Mouse (Mus musculus) lung, embryonic 16.5 days (tissue): Measurements from ENCODE around the gene Vps29. TPM values are rescaled to one million over a fixed set of nuclear protein-coding genes. Genes with fewer than 3 reads are reported as not detected.

Experiments
- ATAC-seq: fragments of 200-750 bp; cut with Nextera tagmentation; 2 replicates; pipeline ENCODE4 v1.8.0; 2017; ENCODE audit warnings: low read depth, mild to moderate bottlenecking, moderate library complexity
- H3K27ac ChIP-seq: fragments of 300-500 bp; sonication (generic); 2 replicates; pipeline ENCODE4 v1.5.1; 2014; ENCODE audit warnings: mild to moderate bottlenecking, control low read depth, low read length
- H3K27me3 ChIP-seq: fragments of 300-500 bp; sonication (generic); 2 replicates; pipeline ENCODE4 v1.6.1; 2014; ENCODE audit warnings: low read depth, low read length, mixed read lengths; ENCODE audit not compliant: control insufficient read depth, insufficient read depth
- H3K36me3 ChIP-seq: fragments of 300-500 bp; sonication (generic); 2 replicates; pipeline ENCODE4 v1.6.1; 2014; ENCODE audit warnings: low read length; ENCODE audit not compliant: control insufficient read depth, insufficient read depth
- H3K4me1 ChIP-seq: fragments of 300-500 bp; sonication (generic); replicated peaks from 2 replicates; pipeline ENCODE4 v1.6.1; 2014; ENCODE audit warnings: low read length, mixed read lengths; ENCODE audit not compliant: control insufficient read depth, insufficient read depth
- H3K4me2 ChIP-seq: fragments of 300-500 bp; sonication (generic); 2 replicates; pipeline ENCODE4 v1.6.1; 2014; ENCODE audit warnings: low read depth, low read length, control low read depth
- H3K4me3 ChIP-seq: fragments of 300-500 bp; sonication (generic); 2 replicates; pipeline ENCODE4 v1.5.1; 2014; ENCODE audit warnings: mild to moderate bottlenecking, low read length, control low read depth
- H3K9ac ChIP-seq: fragments of 300-500 bp; sonication (generic); 2 replicates; pipeline ENCODE4 v1.6.1; 2014; ENCODE audit warnings: low read length, control low read depth
- H3K9me3 ChIP-seq: fragments of 300-500 bp; sonication (generic); 2 replicates; pipeline ENCODE4 v1.6.1; 2016; ENCODE audit warnings: low read length; ENCODE audit not compliant: control insufficient read depth
- WGBS: fragments of 180-500 bp; shearing (Covaris S2); extraction: QIAGEN DNeasy Blood & Tissue Kit; methylation state at CpG from one replicate; pipeline ENCODE4 v1.1.7; 2014; 5-methylcytosine and 5-hydroxymethylcytosine counted together
- polyA plus RNA-seq: library from polyadenylated mRNA; unstranded; fragments of >200 nt; fragmentation: Nextera tagmentation; extraction: Ambion mirVana; gene quantifications from 2 replicates; pipeline ENCODE4 v1.2.1, GENCODE M21; 2015

Vps29 gene
- polyA plus RNA-seq, 1 experiment from 2014 or later: 210 TPM

DNA sequence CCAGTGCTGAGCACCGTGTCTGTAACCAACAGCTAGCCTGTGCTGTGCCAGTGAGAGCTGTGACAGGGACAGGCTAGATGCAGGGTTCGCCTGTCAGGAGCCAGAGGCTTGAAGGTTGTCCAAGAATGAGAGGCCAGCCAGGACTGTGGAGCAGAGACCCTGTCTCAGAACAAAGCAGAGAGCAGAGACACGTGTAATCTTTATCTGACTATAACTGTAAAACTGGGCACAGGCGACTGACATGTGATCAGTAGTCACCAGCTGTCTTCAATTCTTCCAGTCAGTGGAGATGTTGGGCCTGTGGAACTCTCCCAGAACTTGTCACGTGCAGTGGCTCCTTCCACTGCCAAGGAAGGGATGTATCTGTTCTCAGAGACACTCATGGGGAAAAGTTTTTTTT lies 48.6 kb downstream of the Vps29 start:
- H3K9ac ChIP-seq: no peak overlapping the region
- WGBS: 69% methylated on average over 5 of the region's 5 CpGs

DNA sequence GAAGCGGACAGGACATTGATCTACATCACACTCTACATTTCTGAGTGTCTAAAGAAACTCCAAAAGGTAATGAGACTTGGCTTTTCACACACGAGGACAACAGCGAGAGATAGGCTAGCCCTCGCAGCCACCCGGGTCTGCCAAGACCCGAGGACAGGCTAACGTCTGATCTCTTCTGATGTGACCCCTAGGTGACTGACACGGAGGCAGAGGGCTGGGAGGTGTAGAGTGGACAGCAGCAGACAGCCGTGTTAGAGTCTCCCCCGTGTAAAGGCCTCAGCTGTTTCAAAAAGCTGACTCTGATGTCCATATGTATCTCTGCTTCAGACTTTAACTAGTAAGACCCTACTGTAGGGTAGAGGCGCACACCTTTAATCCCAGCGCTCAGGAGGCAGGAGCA lies 49.2 kb downstream of the Vps29 start:
- H3K4me1 ChIP-seq: peaks cover 8% of the 10 kb centered on the region; the same call in 1 of the 2 replicates
- no peaks in the 10 kb centered on the region for H3K27me3 ChIP-seq
- H3K9ac ChIP-seq: no peak overlapping the region
- 0 out of 2 replicates have a peak, but pooled peaks cover 3% of the 10 kb centered on the region for H3K9me3 ChIP-seq
- WGBS: 83% methylated on average over 12 of the region's 12 CpGs
- H3K36me3 ChIP-seq: peaks cover 50% of the 10 kb centered on the region
- no peak for ATAC-seq
- no peak overlapping the region for H3K4me3 ChIP-seq
- no peak overlapping the region for H3K27ac ChIP-seq
- H3K4me2 ChIP-seq: no peak overlapping the region

More for the DNA sequence above, 48.6 kb downstream of the Vps29 start:
- no peak overlapping the region for H3K4me3 ChIP-seq
- H3K4me2 ChIP-seq: no peak overlapping the region
- H3K36me3 ChIP-seq: peaks cover 51% of the 10 kb centered on the region
- H3K4me1 ChIP-seq: peaks cover 8% of the 10 kb centered on the region; the same call in 1 of the 2 replicates
- no peaks in the 10 kb centered on the region for H3K27me3 ChIP-seq
- 0 out of 2 replicates have a peak, but pooled peaks cover 3% of the 10 kb centered on the region for H3K9me3 ChIP-seq
- H3K27ac ChIP-seq: no peak overlapping the region
- ATAC-seq: peak; percentile 80

DNA sequence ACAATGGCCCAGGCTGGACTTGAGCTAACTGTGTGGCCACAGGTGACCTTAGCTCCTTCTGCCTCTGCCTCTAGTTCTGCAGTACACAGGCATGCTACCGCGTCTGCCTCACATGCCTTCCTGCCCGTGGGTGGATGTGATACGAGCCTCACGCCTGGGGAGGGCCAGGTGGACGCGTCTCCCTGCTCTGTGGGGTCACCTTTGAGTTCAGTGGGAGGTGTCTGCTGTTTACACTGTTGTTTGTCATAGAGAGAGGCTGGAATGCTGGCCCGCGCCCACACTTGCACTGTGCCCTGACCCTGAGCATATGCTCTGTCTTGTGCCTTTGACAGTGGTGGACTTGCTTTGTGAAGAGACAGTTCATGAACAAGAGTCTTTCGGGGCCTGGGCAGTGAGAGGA lies 51.4 kb downstream of the Vps29 start:
- H3K9ac ChIP-seq: no peak overlapping the region
- peaks cover 5% of the 10 kb centered on the region; the same call in 1 of the 2 replicates for H3K9me3 ChIP-seq
- peaks cover 51% of the 10 kb centered on the region for H3K36me3 ChIP-seq
- no peak overlapping the region for H3K4me2 ChIP-seq
- H3K4me3 ChIP-seq: no peak overlapping the region
- no peaks in the 10 kb centered on the region for H3K27me3 ChIP-seq
- ATAC-seq: no peak
- H3K27ac ChIP-seq: no peak overlapping the region
- 93% methylated on average over 10 of the region's 10 CpGs for WGBS
- peaks cover 5% of the 10 kb centered on the region; the same call in 1 of the 2 replicates for H3K4me1 ChIP-seq

DNA sequence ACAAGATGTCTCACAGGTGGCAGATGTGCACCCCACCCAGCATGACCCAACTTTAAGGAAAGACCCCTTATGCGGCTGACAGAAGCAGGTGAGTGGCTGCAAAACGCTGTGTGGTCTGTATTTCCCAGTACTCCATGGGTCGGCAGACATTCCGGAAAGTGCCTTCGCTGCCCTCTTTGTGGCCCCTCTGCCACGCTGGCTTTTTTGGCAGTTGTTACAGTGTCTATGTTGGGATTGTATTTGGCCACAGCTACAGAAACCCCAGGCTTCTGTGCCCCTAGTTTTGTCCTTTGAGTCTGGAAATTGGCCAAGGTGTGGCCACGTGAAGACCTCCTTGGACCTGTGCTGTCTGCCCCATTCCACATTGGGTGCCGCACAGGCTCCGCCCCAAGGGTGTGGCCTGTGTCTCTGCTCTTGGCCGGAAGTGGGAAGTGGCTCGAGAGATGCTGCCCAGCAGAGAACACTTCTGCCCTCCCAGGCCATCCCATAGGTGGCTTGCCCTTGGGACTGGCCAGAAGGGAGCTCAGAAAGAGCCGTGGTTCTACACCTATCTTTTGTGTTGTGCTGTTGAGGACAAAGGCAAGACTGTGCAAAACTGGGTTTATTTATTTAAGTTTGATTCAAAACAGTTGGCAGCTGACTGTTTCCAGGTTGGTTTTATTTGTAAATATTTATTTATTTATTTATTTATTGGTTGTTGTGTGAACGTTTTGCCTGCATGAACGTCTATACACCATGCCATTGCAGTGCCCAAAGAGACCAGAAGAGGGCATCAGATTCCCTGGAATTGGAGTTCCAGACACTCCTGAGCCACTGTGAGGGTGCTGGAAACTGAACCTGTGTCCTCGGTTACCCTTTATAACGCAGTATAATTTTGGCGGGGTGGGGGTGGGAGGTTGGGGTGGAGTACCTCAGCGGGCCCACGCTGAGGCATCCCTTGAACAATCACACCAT lies 55.8 kb downstream of the Vps29 start:
- H3K9me3 ChIP-seq: peaks cover 5% of the 10 kb centered on the region; the same call in 1 of the 2 replicates
- H3K9ac ChIP-seq: no peak overlapping the region
- 0 out of 2 replicates have a peak, but pooled peaks cover 3% of the 10 kb centered on the region for H3K4me1 ChIP-seq
- H3K27ac ChIP-seq: no peak overlapping the region
- H3K4me3 ChIP-seq: no peak overlapping the region
- no peak for ATAC-seq
- peaks cover 27% of the 10 kb centered on the region for H3K36me3 ChIP-seq
- H3K4me2 ChIP-seq: no peak overlapping the region
- 79% methylated on average over 19 of the region's 19 CpGs for WGBS
- no peaks in the 10 kb centered on the region for H3K27me3 ChIP-seq

DNA sequence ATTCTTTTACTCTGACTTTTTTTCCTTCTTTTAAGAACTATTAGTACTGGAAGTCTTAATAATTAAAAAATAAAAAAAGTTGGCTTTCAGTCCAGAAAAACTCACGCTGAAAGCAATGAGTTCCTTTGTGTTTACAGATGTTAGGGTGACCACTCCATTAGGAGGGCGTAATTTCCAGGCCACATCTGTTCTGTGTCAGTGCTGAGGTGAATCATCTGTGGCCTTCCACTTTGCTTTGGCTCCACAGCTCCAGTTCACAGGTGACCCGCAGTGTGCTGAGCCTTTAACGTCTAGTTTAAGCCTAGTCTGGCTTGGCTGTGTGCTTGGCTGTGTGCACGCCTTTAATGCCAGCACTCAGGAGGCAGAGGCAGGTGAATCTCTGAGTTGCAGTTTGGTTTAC lies 57.7 kb downstream of the Vps29 start:
- no peak overlapping the region for H3K9ac ChIP-seq
- no peaks in the 10 kb centered on the region for H3K27me3 ChIP-seq
- no peak overlapping the region for H3K27ac ChIP-seq
- WGBS: 61% methylated on average over 5 of the region's 5 CpGs
- no peak overlapping the region for H3K4me3 ChIP-seq
- H3K9me3 ChIP-seq: peaks cover 2% of the 10 kb centered on the region; the same call in 1 of the 2 replicates
- peaks cover 10% of the 10 kb centered on the region for H3K36me3 ChIP-seq
- no peak for ATAC-seq
- H3K4me1 ChIP-seq: 0 out of 2 replicates have a peak, but pooled peaks cover 3% of the 10 kb centered on the region
- no peak overlapping the region for H3K4me2 ChIP-seq

DNA sequence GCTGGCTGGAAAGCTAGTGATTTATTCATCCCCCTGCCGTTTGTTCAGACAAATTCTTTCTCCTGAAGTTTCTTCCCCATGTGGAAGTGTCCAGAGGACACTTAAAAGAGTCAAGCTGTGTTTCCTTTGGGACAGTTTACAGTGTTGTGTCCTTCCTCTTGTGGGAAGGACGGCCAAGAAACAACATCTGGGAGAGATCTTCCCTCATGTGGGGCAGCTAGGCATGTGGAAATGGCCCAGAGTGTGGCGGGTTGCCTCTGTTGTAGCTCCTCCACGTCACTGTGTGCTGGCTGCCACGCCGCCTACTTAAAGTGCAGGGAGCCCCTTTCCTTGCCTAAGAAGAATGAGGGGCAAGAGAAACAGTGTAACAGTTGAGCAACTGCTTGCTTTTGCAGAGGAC lies 58.7 kb downstream of the Vps29 start:
- Histone ChIP-seq H3K4me1 (0 out of 2 replicates have a peak, but pooled peaks cover 3% of the 10 kb centered on the region), H3K9ac (no peak overlapping the region), H3K4me2 (no peak overlapping the region), H3K4me3 (no peak overlapping the region), H3K27ac (no peak overlapping the region), H3K36me3 (peaks cover 3% of the 10 kb centered on the region; the same call in 1 of the 2 replicates), H3K27me3 (no peaks in the 10 kb centered on the region), H3K9me3 (peaks cover 2% of the 10 kb centered on the region; the same call in 1 of the 2 replicates)
- ATAC-seq: peak; percentile 94
- 37% methylated on average over 6 of the region's 6 CpGs for WGBS

DNA sequence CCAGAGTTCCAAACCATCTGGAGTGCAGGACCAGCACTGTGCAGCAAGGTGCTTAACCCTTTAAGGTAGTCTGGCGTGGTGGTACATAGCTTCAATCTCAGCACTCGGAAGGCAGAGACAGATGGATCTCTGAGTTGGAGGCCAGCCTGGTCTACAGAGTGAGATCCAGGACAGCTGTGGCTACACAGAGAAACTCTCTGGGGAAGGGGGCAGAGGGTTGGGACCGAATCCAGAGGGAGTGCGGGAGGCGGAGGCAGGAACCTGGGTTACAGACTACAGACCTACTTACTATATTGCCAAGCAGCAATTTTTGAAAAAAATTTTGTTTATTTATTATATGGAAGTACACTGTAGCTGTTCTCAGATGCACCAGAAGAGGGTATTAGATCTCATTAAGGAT lies 60.2 kb downstream of the Vps29 start:
- ATAC-seq: no peak
- no peak overlapping the region for H3K27ac ChIP-seq
- no peak overlapping the region for H3K4me2 ChIP-seq
- WGBS: 84% methylated on average over 5 of the region's 5 CpGs
- no peak overlapping the region for H3K9ac ChIP-seq
- peaks cover 3% of the 10 kb centered on the region; the same call in 1 of the 2 replicates for H3K36me3 ChIP-seq
- no peaks in the 10 kb centered on the region for H3K27me3 ChIP-seq
- no peak overlapping the region for H3K4me3 ChIP-seq
- peaks cover 2% of the 10 kb centered on the region; the same call in 1 of the 2 replicates for H3K9me3 ChIP-seq
- 0 out of 2 replicates have a peak, but pooled peaks cover 3% of the 10 kb centered on the region for H3K4me1 ChIP-seq

Other genes starting within 250 kb of the Vps29 start
- gene Ccdc63, start 213.5 kb upstream of the Vps29 start, polyA plus RNA-seq: 0.04 TPM in 1 of 2 replicates, not detected in the other
- 214 and 259 TPM in 2 replicates for gene Ppp1cc, start 196.1 kb upstream of the Vps29 start, polyA plus RNA-seq
- gene Hvcn1, start 147.6 kb upstream of the Vps29 start, polyA plus RNA-seq: 4.4 and 5.0 TPM in 2 replicates
- gene Tctn1, start 89.9 kb upstream of the Vps29 start, polyA plus RNA-seq: 6.5 and 7.4 TPM in 2 replicates
- gene Pptc7, start 70.0 kb upstream of the Vps29 start, polyA plus RNA-seq: 8.6 and 8.9 TPM in 2 replicates
- 10.2 and 11.4 TPM in 2 replicates for gene Rad9b, start 136 bp upstream of the Vps29 start, polyA plus RNA-seq
- 76.2 and 76.8 TPM in 2 replicates for gene Gpn3, start 17.5 kb downstream of the Vps29 start, polyA plus RNA-seq
- 65.2 and 66.5 TPM in 2 replicates for gene Fam216a, start 18.0 kb downstream of the Vps29 start, polyA plus RNA-seq
- gene Arpc3, start 37.5 kb downstream of the Vps29 start, polyA plus RNA-seq: 158 and 162 TPM in 2 replicates
- 42.8 and 44.0 TPM in 2 replicates for gene Anapc7, start 67.3 kb downstream of the Vps29 start, polyA plus RNA-seq
- 28.8 TPM in 2 replicates for gene Atp2a2, start 147.9 kb downstream of the Vps29 start, polyA plus RNA-seq